Mouse (Mus musculus): ENCODE data around the gene Tacc2.

DNA sequence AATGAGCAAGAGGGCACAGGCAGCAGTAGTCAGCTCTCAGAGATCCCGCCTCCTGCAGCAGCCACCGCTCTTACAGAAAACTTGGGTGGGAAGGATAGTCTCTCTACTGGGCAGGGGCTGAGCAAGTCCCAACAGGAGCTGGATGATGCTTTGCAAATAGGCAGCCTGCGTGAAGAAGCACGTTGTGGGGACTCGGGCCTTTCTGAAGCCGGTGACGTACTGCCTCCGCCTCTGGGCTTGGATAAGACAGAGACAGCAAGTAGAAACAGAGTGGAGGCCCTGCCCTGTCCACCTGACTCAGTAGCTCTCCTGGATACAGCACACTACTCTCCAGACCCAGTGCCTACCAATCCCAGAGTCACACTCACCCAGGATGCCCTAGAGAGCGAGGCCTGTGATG is 47.1 kb downstream of the Tacc2 start:
- TF ChIP-seq CTCF (IDR thresholded peaks at IDR 0.05; ENCODE audit: low read depth, low read length) (no peak), POLR2A (IDR thresholded peaks at IDR 0.05; ENCODE audit: insufficient read depth, low read length) (no peak), EP300 (IDR thresholded peaks at IDR 0.05; ENCODE audit: insufficient read depth, low read depth, low read length) (no peak)

All from ES-Bruce4 (cell line).